Mouse (Mus musculus) leukemia stem cell, adult 10-12 weeks (primary cell): ENCODE results near the gene Ms4a4a. TPM values are rescaled to one million over a fixed set of nuclear protein-coding genes. Genes with fewer than 3 reads are reported as not detected.

Experiments
- polyA plus RNA-seq: library from polyadenylated mRNA; stranded (reverse); fragments of >175 nt; gene quantifications from 2 replicates; pipeline ENCODE4 v1.2.3, GENCODE M21; 2012; ENCODE audit warnings: low replicate concordance

Ms4a4a gene
- polyA plus RNA-seq: 0.23 and 0.44 TPM in 2 replicates

DNA sequence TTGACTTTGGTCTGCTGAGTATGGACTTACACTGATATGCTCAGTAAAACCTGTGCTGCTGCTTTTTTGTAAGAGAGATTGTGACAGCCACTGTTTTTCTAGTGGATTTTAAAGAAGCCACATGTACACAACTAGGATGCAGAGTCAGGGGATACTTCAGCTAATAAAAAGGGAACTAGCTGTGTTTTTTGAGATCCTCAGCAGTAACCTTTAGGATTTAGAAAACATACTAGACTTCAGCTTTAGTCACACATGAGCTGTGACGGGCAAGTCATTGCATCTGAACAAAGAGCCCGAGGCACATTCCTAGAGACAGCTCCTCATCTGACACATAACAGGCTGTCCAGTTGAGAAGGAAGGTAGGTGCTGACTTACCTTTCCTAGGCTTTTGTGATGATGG, at the start of gene Ms4a4a:
TSS of gene Ms4a4a (plus strand) at position 251 of the 400 bp plus-strand sequence.

DNA sequence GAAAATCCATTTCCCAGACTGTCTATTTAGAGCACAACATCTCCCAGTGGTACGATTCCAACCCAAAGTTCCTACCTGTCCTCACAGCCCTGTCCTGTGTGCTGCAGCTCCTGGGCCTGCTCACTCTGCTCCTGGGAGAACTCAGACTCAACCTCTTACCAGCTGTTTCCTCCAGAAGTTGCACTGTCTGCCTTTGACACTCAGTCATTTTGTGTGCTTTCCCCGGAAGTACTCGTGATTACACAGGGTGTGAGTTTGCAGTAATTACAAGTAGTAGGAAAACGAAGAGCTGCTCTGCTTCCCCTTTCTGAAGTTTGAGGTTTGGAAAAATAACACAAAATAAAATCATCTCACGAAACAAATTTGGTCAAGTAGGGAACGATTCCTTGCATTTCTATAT, 39.4 kb upstream of the Ms4a4a start, which contains the start of gene Ms4a7:
TSS of gene Ms4a7 (minus strand) at position 215 of the 400 bp plus-strand sequence.

DNA sequence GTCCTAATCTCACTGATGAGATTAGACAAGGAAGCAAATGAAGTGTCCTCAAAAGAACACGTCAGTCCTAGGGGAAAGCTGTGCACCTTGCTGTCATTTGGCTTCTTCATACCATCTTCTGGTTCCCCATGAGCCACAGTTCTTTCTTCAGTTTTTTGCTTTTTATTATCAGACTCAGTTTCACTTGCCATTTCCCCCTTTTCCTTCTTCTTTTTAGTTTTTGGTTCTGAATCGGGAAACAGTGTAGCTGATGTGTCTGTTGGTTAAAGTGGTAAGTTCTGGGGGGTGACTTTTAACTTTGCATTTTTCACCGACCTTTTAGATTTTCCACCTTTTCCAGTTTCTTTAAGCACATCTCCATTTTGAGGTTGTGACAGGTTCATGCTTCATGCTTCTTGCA, 29.2 kb downstream of the Ms4a4a start, which contains the start of gene Ms4a4c:
TSS of gene Ms4a4c (plus strand) at position 244 of the 400 bp plus-strand sequence.

Other genes with a start within 250 kb of the Ms4a4a start
- gene 1700017D01Rik, start 244.6 kb upstream of the Ms4a4a start, polyA plus RNA-seq: not detected in 2 replicates
- not detected in 2 replicates for gene 1700025F22Rik, start 210.2 kb upstream of the Ms4a4a start, polyA plus RNA-seq
- gene Ms4a13, start 178.8 kb upstream of the Ms4a4a start, polyA plus RNA-seq: not detected in 2 replicates
- not detected in 2 replicates for gene Ms4a12, start 143.1 kb upstream of the Ms4a4a start, polyA plus RNA-seq
- gene Ms4a1, start 109.3 kb upstream of the Ms4a4a start, polyA plus RNA-seq: 0.55 and 3.7 TPM in 2 replicates
- gene Ms4a5, start 91.7 kb upstream of the Ms4a4a start, polyA plus RNA-seq: not detected in 2 replicates
- gene Ms4a14, start 61.1 kb upstream of the Ms4a4a start, polyA plus RNA-seq: not detected in 2 replicates
- gene Ms4a7, start 39.4 kb upstream of the Ms4a4a start, polyA plus RNA-seq: 2.1 TPM in 1 of 2 replicates, not detected in the other
- gene Ms4a4c, start 29.2 kb downstream of the Ms4a4a start, polyA plus RNA-seq: 0.14 and 0.82 TPM in 2 replicates
- 4.0 and 15.1 TPM in 2 replicates for gene Ms4a4b, start 68.0 kb downstream of the Ms4a4a start, polyA plus RNA-seq
- 0.66 and 1.0 TPM in 2 replicates for gene Ms4a6c, start 93.8 kb downstream of the Ms4a4a start, polyA plus RNA-seq
- 0.20 and 0.48 TPM in 2 replicates for gene Gm8369, start 110.4 kb downstream of the Ms4a4a start, polyA plus RNA-seq
- 0.47 and 1.1 TPM in 2 replicates for gene Ms4a6b, start 141.0 kb downstream of the Ms4a4a start, polyA plus RNA-seq
- 0.19 TPM in 1 of 2 replicates, not detected in the other for gene Ms4a4d, start 161.3 kb downstream of the Ms4a4a start, polyA plus RNA-seq
- 0.82 and 1.2 TPM in 2 replicates for gene Ms4a6d, start 229.3 kb downstream of the Ms4a4a start, polyA plus RNA-seq
- not detected in 2 replicates for gene Ms4a2, start 248.2 kb downstream of the Ms4a4a start, polyA plus RNA-seq